Mouse (Mus musculus): Measurements from ENCODE around the gene Olfr967.
"Not testable (repeated sequence)": the region's sequence is repeated elsewhere in the genome, so short reads cannot be mapped to it uniquely, and the experiment has no call there.

Gene Olfr967

DNA sequence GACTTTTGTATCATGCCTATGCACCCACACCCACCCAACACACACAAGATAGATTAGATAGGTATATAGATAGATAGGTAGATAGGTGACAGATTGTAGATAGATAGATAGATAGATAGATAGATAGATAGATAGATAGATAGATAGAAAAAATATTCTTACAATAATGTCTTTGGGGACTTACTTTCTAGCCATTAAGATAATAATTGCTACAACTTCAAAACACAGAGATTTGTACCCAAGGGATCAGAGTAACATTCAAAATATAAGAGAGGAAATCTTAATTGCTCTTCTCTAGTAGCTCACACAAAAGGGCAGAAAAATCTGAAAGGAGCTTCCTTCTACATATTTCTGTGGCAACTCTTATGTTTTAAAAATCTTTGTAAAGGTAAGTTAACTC is at the start of gene Olfr967:
Olfr967 (plus strand) TSS at position 301 of the 400 bp plus-strand sequence.
- no peak for DNase-seq

DNA sequence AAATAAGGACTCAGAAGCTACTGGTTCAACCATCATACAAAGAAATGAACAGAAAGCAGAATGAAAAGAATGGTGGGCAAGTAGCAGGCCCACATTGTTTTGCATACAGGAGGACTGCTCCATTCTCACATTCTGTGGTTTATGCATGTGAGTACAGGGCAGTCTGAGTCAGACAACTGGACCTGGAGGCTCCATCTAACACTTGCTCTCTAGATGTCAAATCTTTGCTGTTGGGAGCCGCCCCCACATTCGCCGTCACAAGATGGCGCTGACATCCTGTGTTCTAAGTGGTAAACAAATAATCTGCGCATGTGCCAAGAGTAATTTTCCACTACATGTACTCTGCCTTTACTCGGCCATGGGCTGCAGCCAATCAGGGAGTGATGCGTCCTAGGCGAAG is 44.9 kb upstream of the Olfr967 start:
- not testable (repeated sequence) for DNase-seq

DNA sequence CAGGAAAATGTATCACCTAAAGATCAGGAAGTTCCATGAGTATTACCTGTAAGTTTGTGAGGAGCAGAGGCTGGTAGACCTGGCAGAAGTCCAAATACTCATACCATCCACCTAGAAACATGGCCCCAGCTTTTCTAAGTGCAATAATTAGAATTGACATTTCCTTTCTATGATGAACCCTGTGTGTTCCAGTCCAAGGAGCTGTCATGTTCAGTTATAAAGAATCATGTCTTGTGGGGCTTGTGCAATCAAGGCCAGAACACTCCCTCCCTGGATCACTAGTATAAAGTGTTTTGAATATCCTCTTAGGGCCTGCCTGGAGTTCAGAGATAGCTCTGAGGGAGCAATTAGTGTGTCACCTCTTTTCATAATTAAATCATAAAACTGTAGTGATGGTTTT is 39.0 kb upstream of the Olfr967 start, which contains the start of gene Olfr149:
Olfr149 (minus strand) TSS at position 101 of the 400 bp plus-strand sequence.
- no peak for DNase-seq

DNA sequence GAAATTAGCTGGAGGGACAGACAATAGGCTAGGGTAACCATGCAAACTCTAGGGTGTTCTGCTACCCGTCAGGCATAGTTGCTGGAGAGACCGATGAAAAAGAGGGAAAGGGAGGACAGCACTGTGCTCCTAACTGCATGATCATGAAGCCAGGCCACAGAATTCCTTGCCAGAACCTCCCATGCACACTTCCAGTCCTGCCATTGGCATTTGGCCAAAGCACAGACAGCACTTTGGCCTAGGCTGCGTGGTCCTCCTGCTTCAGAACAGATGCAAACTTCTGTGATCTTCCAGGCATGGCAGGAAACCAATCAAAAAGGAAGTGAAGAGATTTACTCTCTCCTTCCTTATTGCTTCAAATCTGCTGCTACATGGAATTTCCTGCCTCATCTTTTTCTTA is 37.1 kb upstream of the Olfr967 start:
- DNase-seq: peak; percentile 56 to 68

DNA sequence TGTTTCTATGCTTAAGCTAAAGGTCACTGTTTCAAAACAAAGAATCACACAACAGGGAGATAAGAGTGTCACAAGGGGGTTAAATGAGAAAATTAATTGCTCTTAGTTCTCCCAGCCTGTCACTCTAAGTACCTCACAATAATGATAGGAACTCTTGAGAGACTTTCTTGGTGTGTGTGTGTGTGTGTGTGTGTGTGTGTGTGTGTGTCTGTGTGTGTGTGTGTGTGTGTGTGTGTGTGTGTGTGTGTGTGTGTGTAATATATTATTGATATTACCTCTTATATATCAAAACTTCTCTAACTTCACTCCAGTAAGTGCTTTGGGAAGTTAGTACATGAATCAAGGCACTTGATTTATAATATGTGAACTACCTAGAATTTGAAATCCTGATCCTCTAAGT is 35.0 kb upstream of the Olfr967 start, which contains the start of gene Olfr965:
Olfr965 (plus strand) TSS at position 301 of the 400 bp plus-strand sequence.
- no peak for DNase-seq

DNA sequence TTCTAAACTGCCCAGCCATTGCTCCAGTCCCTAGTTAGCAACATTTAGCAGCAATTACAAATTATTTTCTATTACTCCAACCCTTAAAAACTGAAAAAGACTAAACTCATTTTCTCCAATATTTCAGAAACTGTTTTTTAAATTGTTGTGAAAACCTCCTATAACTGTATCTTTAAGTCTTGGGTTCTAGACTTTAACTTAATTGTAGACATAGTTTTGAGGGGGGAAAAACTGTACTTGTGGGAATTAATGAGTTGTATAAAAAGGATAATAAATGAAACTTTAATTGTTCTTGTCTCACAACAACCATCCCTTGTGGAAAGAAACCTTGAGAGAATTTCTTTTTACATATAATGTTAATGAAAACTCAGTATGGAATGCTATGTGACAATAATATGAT is 15.4 kb upstream of the Olfr967 start, which contains the start of gene Olfr150:
Olfr150 (plus strand) TSS at position 301 of the 400 bp plus-strand sequence.
- DNase-seq: no peak

DNA sequence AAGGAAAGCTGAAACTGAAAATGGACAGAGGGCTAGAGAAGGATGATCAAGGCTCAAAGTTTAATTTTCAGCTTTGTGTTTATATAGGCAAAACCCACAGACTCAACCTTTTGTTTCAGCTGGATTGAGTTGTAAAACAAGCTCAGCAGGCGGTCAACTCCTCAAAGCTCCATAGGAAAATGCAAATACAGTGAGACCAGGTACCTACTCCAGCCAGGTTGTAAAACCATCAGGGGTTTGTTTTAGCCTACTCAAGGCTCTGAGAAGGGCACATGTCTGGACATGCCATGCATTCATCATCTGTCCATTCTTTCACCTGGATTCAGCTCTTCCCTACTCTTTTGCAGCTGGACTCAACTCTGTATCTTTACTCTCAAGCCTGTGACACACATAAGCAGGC is 5.3 kb upstream of the Olfr967 start:
- DNase-seq: no peak

DNA sequence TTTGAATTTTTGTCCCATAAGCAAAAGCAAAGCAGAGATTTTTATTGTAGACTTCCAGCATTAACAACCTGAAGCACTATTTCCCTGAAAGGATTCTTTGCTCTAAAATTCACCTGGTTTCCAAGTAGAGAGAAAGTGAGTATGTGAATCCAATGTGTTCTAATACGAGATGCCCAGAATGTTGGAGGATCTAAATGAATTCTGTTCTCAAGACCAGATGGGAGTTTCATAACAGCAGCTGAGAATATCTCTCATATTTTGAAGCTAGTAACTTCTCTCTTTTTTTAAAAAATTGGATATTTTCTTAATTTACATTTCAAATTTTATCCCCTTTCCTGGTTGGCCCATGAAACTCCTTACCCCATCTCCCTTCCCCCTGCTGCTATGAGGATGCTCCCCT is 379 bp downstream of the Olfr967 start:
- DNase-seq: no peak

DNA sequence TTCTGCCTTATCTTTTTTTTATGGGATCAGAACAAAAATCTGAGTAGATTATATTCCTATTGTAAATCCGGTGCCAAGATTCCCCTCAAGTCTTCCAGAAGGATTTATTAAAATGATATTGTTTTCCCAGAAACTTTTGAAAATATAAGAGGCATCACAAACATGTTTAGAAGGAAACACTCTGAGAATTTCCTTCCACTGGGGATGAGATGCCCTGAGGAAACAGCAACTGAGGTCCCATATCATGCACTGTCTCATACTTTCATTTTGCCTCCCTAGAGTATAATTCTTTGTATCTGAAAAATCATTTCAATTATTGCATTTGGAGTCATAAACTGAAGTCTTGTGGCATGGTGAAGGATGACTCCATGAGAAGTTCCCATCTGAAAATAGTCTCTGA is 37.1 kb downstream of the Olfr967 start, which contains the start of gene Olfr968:
Olfr968 (minus strand) TSS at position 101 of the 400 bp plus-strand sequence.
- DNase-seq: no peak

DNA sequence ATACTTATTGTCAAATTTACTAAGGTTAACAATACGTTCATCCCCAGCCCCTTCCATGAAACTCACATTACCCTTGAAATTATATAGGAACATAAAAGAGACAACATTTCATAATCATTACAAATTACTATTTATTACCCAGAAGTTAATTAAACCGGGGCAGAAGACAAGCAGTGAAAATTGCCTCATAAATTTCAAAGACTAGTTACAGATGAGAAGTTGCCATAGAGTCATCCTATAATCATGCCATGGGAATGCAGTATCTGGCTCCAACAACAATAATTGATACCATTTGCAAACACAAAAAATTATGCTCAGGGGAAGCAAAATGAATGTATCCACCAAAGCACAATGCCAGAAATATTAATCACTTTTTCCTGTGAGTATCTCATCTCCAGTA is 44.5 kb downstream of the Olfr967 start, which contains the start of gene Olfr969:
Olfr969 (plus strand) TSS at position 388 of the 400 bp plus-strand sequence.
- DNase-seq: no peak

All from kidney, postnatal 4 days (tissue).